Mouse (Mus musculus) limb, embryonic 10.5 days (tissue): Measurements from ENCODE around the gene Lce6a. TPM values are rescaled to one million over a fixed set of nuclear protein-coding genes. Genes with fewer than 3 reads are reported as not detected.

Source experiments
- DNase-seq: peaks from one replicate; pipeline ENCODE4 v3.0.0-alpha.2; 2017; ENCODE audit warnings: low spot score
- H3K27ac ChIP-seq: fragments of 300-500 bp; sonication (generic); 2 replicates; pipeline ENCODE4 v1.5.1; 2016; ENCODE audit warnings: mild to moderate bottlenecking
- H3K27me3 ChIP-seq: fragments of 300-500 bp; sonication (generic); 2 replicates; pipeline ENCODE4 v1.6.1; 2016; ENCODE audit warnings: low read depth, mild to moderate bottlenecking; ENCODE audit not compliant: poor library complexity, severe bottlenecking
- H3K36me3 ChIP-seq: fragments of 300-500 bp; sonication (generic); 2 replicates; pipeline ENCODE4 v1.6.1; 2016; ENCODE audit warnings: mild to moderate bottlenecking, moderate library complexity
- H3K4me1 ChIP-seq: fragments of 300-500 bp; sonication (generic); 2 replicates; pipeline ENCODE4 v1.6.1; 2016
- H3K4me3 ChIP-seq: fragments of 300-500 bp; sonication (generic); 2 replicates; pipeline ENCODE4 v1.5.1; 2016; ENCODE audit warnings: mild to moderate bottlenecking, moderate library complexity
- H3K9me3 ChIP-seq: fragments of 300-500 bp; sonication (generic); replicated peaks from 2 replicates; pipeline ENCODE4 v1.6.1; 2016; ENCODE audit warnings: mild to moderate bottlenecking
- WGBS: fragments of 180-500 bp; shearing (Covaris S2); methylation state at CpG from one replicate; pipeline ENCODE4 v1.1.7; 2016; 5-methylcytosine and 5-hydroxymethylcytosine counted together
- polyA plus RNA-seq: library from polyadenylated mRNA; unstranded; fragments of >200 nt; fragmentation: Nextera tagmentation; extraction: Ambion mirVana; gene quantifications from 2 replicates; pipeline ENCODE4 v1.2.1, GENCODE M21; 2016

Lce6a gene
- polyA plus RNA-seq: not detected in 2 replicates

- no peak within 1 kb of the TSS for H3K4me3 ChIP-seq
- no peaks in the 10 kb centered on the region for H3K27me3 ChIP-seq
- no peaks in the 10 kb centered on the region for H3K9me3 ChIP-seq
- no peak for DNase-seq
- no peaks in the 10 kb centered on the region for H3K4me1 ChIP-seq
- 87% methylated on average over 2 of the region's 2 CpGs for WGBS
- H3K36me3 ChIP-seq: no peaks in the 10 kb centered on the region
- no peak within 1 kb of the TSS for H3K27ac ChIP-seq
These were observed at the start of gene Lce6a for GRCm38 (mm10) chr3:92621560-92621959. Lce6a (minus strand) TSS chr3:92621660.

- H3K4me1 ChIP-seq: no peaks in the 10 kb centered on the region
- DNase-seq: no peak
- H3K4me3 ChIP-seq: no peak within 1 kb of the TSS
- H3K27me3 ChIP-seq: no peaks in the 10 kb centered on the region
- H3K9me3 ChIP-seq: no peaks in the 10 kb centered on the region
- H3K36me3 ChIP-seq: no peaks in the 10 kb centered on the region
- H3K27ac ChIP-seq: no peak within 1 kb of the TSS
These were observed 48.8 kb upstream of the Lce6a start, which contains the start of gene Lce1a2 for GRCm38 (mm10) chr3:92670215-92670614. Lce1a2 (minus strand) TSS chr3:92670315.

DNA sequence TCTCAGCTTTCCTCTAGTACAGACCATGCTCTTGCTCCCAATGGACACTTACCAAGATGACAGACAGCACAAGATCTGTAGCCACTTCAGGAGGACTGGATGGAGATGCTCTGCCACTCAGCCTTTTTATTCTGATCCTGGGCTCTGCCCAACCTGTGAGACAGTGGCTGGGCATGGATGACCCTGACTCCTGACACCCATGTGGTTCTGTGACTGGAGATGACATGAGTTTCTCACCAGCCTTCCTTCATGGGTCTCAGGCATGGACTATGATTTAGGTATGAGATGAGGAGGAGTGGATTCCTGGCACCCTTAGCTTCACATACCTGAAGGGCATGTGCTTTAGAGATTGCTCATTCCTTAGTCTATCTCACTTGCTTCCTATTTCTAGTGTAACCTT lies 35.4 kb upstream of the Lce6a start, which contains the start of gene Lce1b:
Gene Lce1b, minus strand, starts transcription at position 101 of the 400 bp plus-strand sequence.
- DNase-seq: no peak
- Histone ChIP-seq H3K9me3 (no peaks in the 10 kb centered on the region), H3K27ac (no peak within 1 kb of the TSS), H3K4me1 (no peaks in the 10 kb centered on the region), H3K27me3 (no peaks in the 10 kb centered on the region), H3K4me3 (no peak within 1 kb of the TSS), H3K36me3 (no peaks in the 10 kb centered on the region)

GRCm38 (mm10) chr3:92648207-92648606 lies 26.7 kb upstream of the Lce6a start, which contains the start of gene Lce1a1:
Lce1a1 (minus strand) TSS chr3:92648307.
- DNase-seq: no peak
- Histone ChIP-seq H3K9me3 (no peaks in the 10 kb centered on the region), H3K27me3 (no peaks in the 10 kb centered on the region), H3K4me1 (no peaks in the 10 kb centered on the region), H3K27ac (no peak within 1 kb of the TSS), H3K36me3 (no peaks in the 10 kb centered on the region), H3K4me3 (no peak within 1 kb of the TSS)
- 91% methylated on average over 1 of the region's 1 CpGs for WGBS

GRCm38 (mm10) chr3:92639854-92640253 lies 18.4 kb upstream of the Lce6a start:
- no peak overlapping the region for H3K4me3 ChIP-seq
- WGBS: 91% methylated on average over 15 of the region's 15 CpGs
- H3K27ac ChIP-seq: no peak overlapping the region
- H3K9me3 ChIP-seq: no peaks in the 10 kb centered on the region
- H3K27me3 ChIP-seq: no peaks in the 10 kb centered on the region
- no peak for DNase-seq
- no peaks in the 10 kb centered on the region for H3K36me3 ChIP-seq
- no peaks in the 10 kb centered on the region for H3K4me1 ChIP-seq

DNA sequence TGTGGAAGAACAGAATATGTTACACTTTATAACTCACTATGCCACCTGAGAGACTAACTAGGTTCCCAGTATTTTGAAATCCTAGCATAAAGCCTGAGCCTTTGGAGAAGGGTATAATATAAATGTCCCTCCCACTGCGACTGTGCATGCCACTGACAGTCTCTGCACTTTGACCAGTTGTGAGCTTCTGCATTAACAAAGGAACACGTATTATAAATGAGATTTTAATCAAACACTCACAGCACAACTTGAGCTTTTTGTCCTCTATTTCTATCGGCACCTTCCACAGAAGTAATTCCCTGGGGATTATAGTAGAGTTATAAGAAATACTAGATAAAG lies 17.2 kb upstream of the Lce6a start:
- 86% methylated on average over 3 of the region's 3 CpGs for WGBS
- Histone ChIP-seq H3K4me3 (no peak overlapping the region), H3K9me3 (no peaks in the 10 kb centered on the region), H3K36me3 (no peaks in the 10 kb centered on the region), H3K4me1 (no peaks in the 10 kb centered on the region), H3K27me3 (no peaks in the 10 kb centered on the region), H3K27ac (no peak overlapping the region)
- DNase-seq: no peak

GRCm38 (mm10) chr3:92637745-92638652 lies 16.5 kb upstream of the Lce6a start:
- WGBS: 70% methylated on average over 1 of the region's 1 CpGs
- H3K4me3 ChIP-seq: no peak overlapping the region
- no peaks in the 10 kb centered on the region for H3K36me3 ChIP-seq
- no peaks in the 10 kb centered on the region for H3K9me3 ChIP-seq
- H3K4me1 ChIP-seq: no peaks in the 10 kb centered on the region
- H3K27me3 ChIP-seq: no peaks in the 10 kb centered on the region
- H3K27ac ChIP-seq: no peak overlapping the region
- no peak for DNase-seq

- H3K9me3 ChIP-seq: no peaks in the 10 kb centered on the region
- DNase-seq: no peak
- no peaks in the 10 kb centered on the region for H3K4me1 ChIP-seq
- H3K27me3 ChIP-seq: no peaks in the 10 kb centered on the region
- no peaks in the 10 kb centered on the region for H3K36me3 ChIP-seq
- no peak overlapping the region for H3K4me3 ChIP-seq
- H3K27ac ChIP-seq: no peak overlapping the region
- 77% methylated on average over 1 of the region's 1 CpGs for WGBS
These were observed 11.7 kb downstream of the Lce6a start for GRCm38 (mm10) chr3:92609804-92610203.

DNA sequence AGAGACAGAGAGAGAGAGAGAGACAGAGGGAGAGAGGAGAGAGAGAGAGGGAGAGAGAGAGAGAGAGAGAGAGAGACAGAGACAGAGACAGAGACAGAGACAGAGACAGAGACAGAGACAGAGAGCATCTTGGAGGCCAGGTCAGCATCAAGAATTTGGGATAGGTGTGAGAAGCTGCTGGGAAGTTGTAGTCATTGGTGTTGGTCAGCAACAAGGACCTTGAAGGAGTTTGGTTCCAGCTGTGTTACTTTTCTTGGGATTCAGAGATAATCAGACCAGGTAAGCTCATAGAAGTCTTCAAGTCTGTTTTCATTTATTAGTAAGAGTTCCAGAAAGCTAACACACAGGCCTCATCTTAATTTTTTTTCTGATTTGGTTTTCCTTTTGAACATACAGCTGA lies 14.1 kb downstream of the Lce6a start, which contains the start of gene 2210017I01Rik:
Gene 2210017I01Rik, minus strand, starts transcription at position 101 of the 400 bp plus-strand sequence.
- DNase-seq: no peak
- Histone ChIP-seq H3K27me3 (no peaks in the 10 kb centered on the region), H3K4me3 (no peak within 1 kb of the TSS)

DNA sequence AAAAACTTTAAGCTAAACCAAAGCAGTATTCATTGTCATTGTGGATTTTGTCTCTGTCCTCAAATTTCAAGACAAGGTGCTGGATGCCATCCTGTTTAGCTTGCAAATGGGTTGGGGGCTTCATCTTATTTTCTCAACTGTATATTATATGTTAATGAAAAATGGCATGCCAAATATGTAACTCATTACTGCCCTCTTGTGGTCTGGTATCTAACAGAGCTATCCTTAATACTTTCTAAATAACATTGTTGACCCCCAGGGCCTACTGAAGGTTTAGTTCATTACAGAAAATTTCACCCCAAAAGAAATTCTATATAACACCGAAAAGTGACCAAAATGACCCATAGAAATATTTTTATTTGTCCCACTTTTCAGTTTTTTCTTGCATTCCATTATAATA lies 19.3 kb downstream of the Lce6a start:
- H3K36me3 ChIP-seq: no peaks in the 10 kb centered on the region
- H3K9me3 ChIP-seq: no peaks in the 10 kb centered on the region
- DNase-seq: no peak
- no peaks in the 10 kb centered on the region for H3K27me3 ChIP-seq
- H3K4me3 ChIP-seq: no peak overlapping the region
- 51% methylated on average over 1 of the region's 1 CpGs for WGBS
- H3K27ac ChIP-seq: no peak overlapping the region
- no peaks in the 10 kb centered on the region for H3K4me1 ChIP-seq

More for the DNA sequence above, 14.1 kb downstream of the Lce6a start, which contains the start of gene 2210017I01Rik:
- no peak within 1 kb of the TSS for H3K27ac ChIP-seq
- H3K4me1 ChIP-seq: no peaks in the 10 kb centered on the region
- no peaks in the 10 kb centered on the region for H3K9me3 ChIP-seq
- H3K36me3 ChIP-seq: no peaks in the 10 kb centered on the region

- no peak overlapping the region for H3K4me3 ChIP-seq
- no peaks in the 10 kb centered on the region for H3K27me3 ChIP-seq
- DNase-seq: no peak
These were observed 21.0 kb downstream of the Lce6a start for GRCm38 (mm10) chr3:92600456-92600855.

DNA sequence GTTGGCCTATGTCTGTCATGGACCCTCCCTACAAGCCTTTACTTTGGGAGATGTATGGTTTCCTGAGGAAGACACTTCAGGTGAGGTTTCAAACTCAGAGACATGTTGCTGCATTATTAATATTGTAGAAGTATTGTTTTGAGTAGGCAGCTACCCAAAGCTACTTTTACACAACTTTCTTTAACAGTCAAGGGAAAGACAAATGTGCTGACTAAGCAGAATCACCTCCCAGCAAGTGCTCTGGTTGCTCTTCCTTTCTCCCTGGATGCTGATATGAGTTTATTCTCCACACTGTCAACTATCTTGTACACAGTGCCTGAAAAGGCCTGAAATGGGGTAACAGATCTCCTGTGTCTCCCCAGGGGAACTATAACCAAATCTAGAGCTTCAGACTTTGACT lies 21.5 kb downstream of the Lce6a start:
- Histone ChIP-seq H3K9me3 (no peaks in the 10 kb centered on the region), H3K36me3 (no peaks in the 10 kb centered on the region), H3K27ac (no peak overlapping the region), H3K4me1 (no peaks in the 10 kb centered on the region), H3K27me3 (no peaks in the 10 kb centered on the region), H3K4me3 (no peak overlapping the region)
- DNase-seq: no peak

More at GRCm38 (mm10) chr3:92600456-92600855, 21.0 kb downstream of the Lce6a start:
- Histone ChIP-seq H3K36me3 (no peaks in the 10 kb centered on the region), H3K27ac (no peak overlapping the region), H3K4me1 (no peaks in the 10 kb centered on the region), H3K9me3 (no peaks in the 10 kb centered on the region)
- WGBS: 47% methylated on average over 1 of the region's 1 CpGs

DNA sequence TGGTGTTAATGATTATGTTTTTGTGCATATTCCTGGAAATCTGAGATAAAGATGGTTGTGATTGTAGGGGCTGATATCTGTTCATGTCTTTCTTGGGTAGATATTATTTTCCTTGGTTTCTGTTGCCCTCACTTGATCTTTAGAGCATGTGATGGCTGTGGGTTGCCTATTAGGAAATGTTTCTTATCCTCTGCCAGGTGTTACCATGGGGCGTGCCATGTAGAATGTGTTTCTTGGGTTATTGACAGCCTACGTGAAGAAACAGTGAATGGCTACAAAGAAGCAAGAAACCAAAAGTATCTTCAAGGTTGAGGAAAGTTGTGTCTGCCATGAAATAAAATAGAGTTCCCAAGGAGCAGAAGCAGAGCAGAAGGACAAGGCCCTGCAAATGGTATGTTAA lies 23.0 kb downstream of the Lce6a start:
- Histone ChIP-seq H3K4me1 (no peaks in the 10 kb centered on the region), H3K27ac (no peak overlapping the region), H3K4me3 (no peak overlapping the region), H3K27me3 (no peaks in the 10 kb centered on the region), H3K9me3 (no peaks in the 10 kb centered on the region), H3K36me3 (no peaks in the 10 kb centered on the region)
- DNase-seq: no peak
- 93% methylated on average over 2 of the region's 2 CpGs for WGBS
